Mouse (Mus musculus): Measurements from ENCODE around the gene Tm6sf1. TPM values are rescaled to one million over a fixed set of nuclear protein-coding genes. Genes with fewer than 3 reads are reported as not detected.

Gene Tm6sf1
- polyA plus RNA-seq, 1 experiment from 2014 or later: 10.4 TPM

DNA sequence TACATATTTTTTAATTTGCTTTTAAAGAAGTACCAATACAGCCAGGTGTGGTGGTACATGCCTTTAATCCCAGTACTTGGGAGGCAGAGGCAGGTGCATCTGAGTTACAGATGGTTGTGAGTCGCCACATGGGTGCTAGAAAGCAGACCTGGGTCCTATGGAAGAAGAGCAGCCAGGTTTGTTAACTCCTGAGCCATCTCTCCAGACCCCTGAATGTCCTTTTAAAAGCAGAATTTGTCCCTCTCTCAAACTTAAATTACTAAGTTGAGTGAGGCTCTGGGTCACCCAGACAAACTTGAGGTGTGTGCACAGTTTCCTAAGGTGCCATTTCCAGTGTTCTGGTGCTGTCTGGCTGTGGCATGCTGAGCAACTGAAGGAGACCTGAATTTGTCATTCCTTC, 3.1 kb upstream of the Tm6sf1 start, which contains the start of gene Gm10160:
TSS of gene Gm10160 (minus strand) at position 101 of the 400 bp plus-strand sequence.
- no peak within 1 kb of the TSS for H3K27ac ChIP-seq
- no peaks in the 10 kb centered on the region for H3K9me3 ChIP-seq (replicated peaks; ENCODE audit: low read length)
- H3K4me2 ChIP-seq (ENCODE audit: low read length): no peak within 1 kb of the TSS
- H3K27me3 ChIP-seq (ENCODE audit: insufficient read depth, low read length): no peaks in the 10 kb centered on the region
- DNase-seq (ENCODE audit: low spot score) (no peak), ATAC-seq (replicated peaks; ENCODE audit: low FRiP score, low read depth) (no peak)
- H3K36me3 ChIP-seq (ENCODE audit: insufficient read depth, low read length): no peaks in the 10 kb centered on the region
- H3K4me1 ChIP-seq (replicated peaks; ENCODE audit: insufficient read depth, low read length): peaks cover 6% of the 10 kb centered on the region; the same call in 1 of the 2 replicates
- no peak within 1 kb of the TSS for H3K9ac ChIP-seq (ENCODE audit: low read depth, low read length)
- no peak within 1 kb of the TSS for H3K4me3 ChIP-seq (replicated peaks; ENCODE audit: low read depth, low read length)
- WGBS: 78% methylated on average over 1 of the region's 1 CpGs
- no peak for TF ChIP-seq CTCF (IDR thresholded peaks at IDR 0.05; ENCODE audit: low read depth)

DNA sequence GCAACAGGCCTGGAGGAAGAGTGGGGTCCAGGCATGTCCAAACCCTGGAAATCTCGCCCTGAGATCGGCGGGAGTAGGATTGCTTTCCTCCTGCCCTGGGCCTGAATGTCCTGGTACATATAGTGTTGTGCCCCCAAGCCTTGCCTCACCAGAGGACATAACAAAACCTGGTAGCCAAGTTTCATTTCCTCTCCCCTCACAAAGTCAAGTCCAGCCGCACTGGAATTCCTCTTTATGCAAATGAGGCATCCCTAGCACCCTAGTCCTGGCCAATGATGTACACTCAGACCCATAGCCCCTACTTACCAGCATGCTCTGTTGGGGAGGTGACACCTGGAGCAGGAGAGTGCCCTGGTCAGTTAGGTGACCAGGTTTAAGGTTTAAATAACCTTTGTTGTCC, 2.6 kb upstream of the Tm6sf1 start:
- TF ChIP-seq CTCF (IDR thresholded peaks at IDR 0.05; ENCODE audit: low read depth): no peak
- Histone ChIP-seq H3K36me3 (ENCODE audit: insufficient read depth, low read length) (no peaks in the 10 kb centered on the region), H3K27me3 (ENCODE audit: insufficient read depth, low read length) (no peaks in the 10 kb centered on the region), H3K4me1 (replicated peaks; ENCODE audit: insufficient read depth, low read length) (peaks cover 6% of the 10 kb centered on the region; the same call in 1 of the 2 replicates), H3K9ac (ENCODE audit: low read depth, low read length) (no peak overlapping the region), H3K4me3 (replicated peaks; ENCODE audit: low read depth, low read length) (no peak overlapping the region), H3K4me2 (ENCODE audit: low read length) (no peak overlapping the region), H3K27ac (no peak overlapping the region), H3K9me3 (replicated peaks; ENCODE audit: low read length) (no peaks in the 10 kb centered on the region)
- 72% methylated on average over 4 of the region's 4 CpGs for WGBS
- ATAC-seq (replicated peaks; ENCODE audit: low FRiP score, low read depth) (no peak), DNase-seq (ENCODE audit: low spot score) (no peak)

DNA sequence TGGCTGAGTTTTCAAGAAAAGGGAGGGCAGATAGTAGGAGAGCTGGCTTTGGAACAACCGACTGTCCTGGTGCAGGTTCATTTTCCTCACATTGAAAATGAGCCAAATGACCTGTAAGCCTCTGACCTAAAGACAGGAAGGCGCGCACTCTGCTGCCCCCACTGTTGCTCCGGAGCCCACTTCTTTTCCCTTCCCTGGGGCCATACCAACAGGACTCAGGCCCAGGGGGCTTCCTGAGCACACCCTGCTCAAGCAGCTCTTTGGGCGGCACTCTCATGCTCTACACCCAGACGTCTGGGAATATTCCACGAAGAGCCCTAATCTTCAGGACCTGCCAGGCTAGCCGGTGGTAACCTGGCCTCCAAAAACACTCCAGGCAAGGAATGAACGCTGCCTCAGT, 565 bp upstream of the Tm6sf1 start:
- peaks cover 6% of the 10 kb centered on the region; the same call in 1 of the 2 replicates for H3K4me1 ChIP-seq (replicated peaks; ENCODE audit: insufficient read depth, low read length)
- H3K36me3 ChIP-seq (ENCODE audit: insufficient read depth, low read length): no peaks in the 10 kb centered on the region
- H3K9me3 ChIP-seq (replicated peaks; ENCODE audit: low read length): no peaks in the 10 kb centered on the region
- WGBS: 7% methylated on average over 9 of the region's 9 CpGs
- peak overlapping the region; percentile 98 for H3K4me2 ChIP-seq (ENCODE audit: low read length)
- H3K27ac ChIP-seq: no peak overlapping the region
- no peak overlapping the region for H3K9ac ChIP-seq (ENCODE audit: low read depth, low read length)
- no peak for ATAC-seq (replicated peaks; ENCODE audit: low FRiP score, low read depth)
- no peak for DNase-seq (ENCODE audit: low spot score)
- no peak for TF ChIP-seq CTCF (IDR thresholded peaks at IDR 0.05; ENCODE audit: low read depth)
- H3K4me3 ChIP-seq (replicated peaks; ENCODE audit: low read depth, low read length): no peak overlapping the region
- H3K27me3 ChIP-seq (ENCODE audit: insufficient read depth, low read length): no peaks in the 10 kb centered on the region

DNA sequence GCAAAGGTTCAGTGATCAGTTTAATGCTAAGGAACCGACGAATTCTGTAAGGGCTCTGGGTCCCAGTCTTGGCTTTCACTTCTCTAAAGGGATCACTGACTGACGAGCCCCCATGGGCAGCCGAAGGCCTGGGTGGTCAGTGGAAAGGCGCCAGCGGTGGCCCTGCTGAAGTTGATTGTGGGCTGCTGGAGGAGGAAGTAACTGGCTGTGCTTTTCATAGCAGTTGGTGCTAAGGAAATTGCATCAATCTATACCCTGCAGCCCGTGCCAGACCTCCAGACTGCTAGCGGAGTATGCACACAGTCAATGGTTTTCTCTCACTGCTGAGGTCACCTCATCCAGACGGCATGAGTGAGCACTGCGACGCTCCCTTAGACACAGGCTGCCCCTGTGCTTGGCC, 1.3 kb downstream of the Tm6sf1 start:
- Histone ChIP-seq H3K27ac (0 out of 2 replicates have a peak overlapping the region, but pooled peaks have one; percentile 6), H3K9ac (ENCODE audit: low read depth, low read length) (0 out of 2 replicates have a peak overlapping the region, but pooled peaks have one; percentile 1), H3K9me3 (replicated peaks; ENCODE audit: low read length) (no peaks in the 10 kb centered on the region), H3K4me1 (replicated peaks; ENCODE audit: insufficient read depth, low read length) (peaks cover 6% of the 10 kb centered on the region; the same call in 1 of the 2 replicates), H3K36me3 (ENCODE audit: insufficient read depth, low read length) (no peaks in the 10 kb centered on the region), H3K27me3 (ENCODE audit: insufficient read depth, low read length) (no peaks in the 10 kb centered on the region), H3K4me3 (replicated peaks; ENCODE audit: low read depth, low read length) (peak overlapping the region; percentile 58), H3K4me2 (ENCODE audit: low read length) (peak overlapping the region; percentile 98)
- ATAC-seq (replicated peaks; ENCODE audit: low FRiP score, low read depth): no peak
- no peak for TF ChIP-seq CTCF (IDR thresholded peaks at IDR 0.05; ENCODE audit: low read depth)
- WGBS: 35% methylated on average over 11 of the region's 11 CpGs
- peak; percentile 21 for DNase-seq (ENCODE audit: low spot score)

DNA sequence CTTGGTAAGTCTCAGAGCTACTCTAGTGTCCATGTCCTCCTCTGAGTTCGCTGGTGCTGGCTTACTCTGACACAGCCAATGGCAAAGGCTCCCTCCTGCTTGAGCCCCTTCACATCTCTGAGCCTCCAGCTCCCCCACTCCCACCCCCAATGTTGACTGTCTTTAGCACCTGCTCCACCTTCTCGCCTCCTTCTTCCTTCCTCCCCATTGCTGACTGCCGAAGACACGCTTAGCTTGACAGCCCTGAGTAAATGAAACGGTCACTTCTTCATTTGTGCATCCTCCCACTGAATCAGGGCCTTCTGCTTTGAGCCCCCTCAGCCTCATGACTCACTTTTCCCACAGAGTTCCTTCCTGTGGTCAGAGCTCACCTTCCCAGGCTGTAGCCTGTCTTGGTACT, 2.2 kb downstream of the Tm6sf1 start:
- H3K27me3 ChIP-seq (ENCODE audit: insufficient read depth, low read length): no peaks in the 10 kb centered on the region
- no peak for DNase-seq (ENCODE audit: low spot score)
- TF ChIP-seq CTCF (IDR thresholded peaks at IDR 0.05; ENCODE audit: low read depth): no peak
- peaks cover 6% of the 10 kb centered on the region; the same call in 1 of the 2 replicates for H3K4me1 ChIP-seq (replicated peaks; ENCODE audit: insufficient read depth, low read length)
- no peak overlapping the region for H3K27ac ChIP-seq
- no peak overlapping the region for H3K9ac ChIP-seq (ENCODE audit: low read depth, low read length)
- 49% methylated on average over 5 of the region's 5 CpGs for WGBS
- H3K4me2 ChIP-seq (ENCODE audit: low read length): no peak overlapping the region
- H3K9me3 ChIP-seq (replicated peaks; ENCODE audit: low read length): no peaks in the 10 kb centered on the region
- no peak for ATAC-seq (replicated peaks; ENCODE audit: low FRiP score, low read depth)
- H3K4me3 ChIP-seq (replicated peaks; ENCODE audit: low read depth, low read length): no peak overlapping the region
- no peaks in the 10 kb centered on the region for H3K36me3 ChIP-seq (ENCODE audit: insufficient read depth, low read length)

DNA sequence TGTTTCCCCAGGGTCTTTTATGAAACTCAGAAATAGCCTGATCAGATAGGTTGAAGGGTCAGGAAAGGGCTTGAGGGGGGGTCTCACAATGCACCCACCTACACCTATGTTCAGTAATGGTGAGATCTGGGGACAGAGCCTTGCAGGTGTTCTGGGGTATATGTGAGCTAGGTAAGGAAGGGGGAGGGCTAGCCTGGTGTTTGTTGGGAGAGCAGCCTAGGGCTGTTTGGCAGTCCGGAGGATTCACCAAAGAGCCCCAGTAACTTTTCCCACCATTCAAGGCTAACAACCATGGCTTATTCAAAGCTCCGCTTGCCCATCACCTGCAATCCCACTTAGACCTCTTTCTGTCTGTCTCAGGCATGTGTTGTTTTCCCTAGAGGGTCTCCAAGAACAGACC, 2.7 kb downstream of the Tm6sf1 start:
- no peak for DNase-seq (ENCODE audit: low spot score)
- 83% methylated on average over 2 of the region's 2 CpGs for WGBS
- Histone ChIP-seq H3K9me3 (replicated peaks; ENCODE audit: low read length) (no peaks in the 10 kb centered on the region), H3K9ac (ENCODE audit: low read depth, low read length) (no peak overlapping the region), H3K4me2 (ENCODE audit: low read length) (no peak overlapping the region), H3K4me3 (replicated peaks; ENCODE audit: low read depth, low read length) (no peak overlapping the region), H3K4me1 (replicated peaks; ENCODE audit: insufficient read depth, low read length) (peaks cover 6% of the 10 kb centered on the region; the same call in 1 of the 2 replicates), H3K27me3 (ENCODE audit: insufficient read depth, low read length) (no peaks in the 10 kb centered on the region), H3K27ac (no peak overlapping the region), H3K36me3 (ENCODE audit: insufficient read depth, low read length) (no peaks in the 10 kb centered on the region)
- ATAC-seq (replicated peaks; ENCODE audit: low FRiP score, low read depth): no peak
- no peak for TF ChIP-seq CTCF (IDR thresholded peaks at IDR 0.05; ENCODE audit: low read depth)

DNA sequence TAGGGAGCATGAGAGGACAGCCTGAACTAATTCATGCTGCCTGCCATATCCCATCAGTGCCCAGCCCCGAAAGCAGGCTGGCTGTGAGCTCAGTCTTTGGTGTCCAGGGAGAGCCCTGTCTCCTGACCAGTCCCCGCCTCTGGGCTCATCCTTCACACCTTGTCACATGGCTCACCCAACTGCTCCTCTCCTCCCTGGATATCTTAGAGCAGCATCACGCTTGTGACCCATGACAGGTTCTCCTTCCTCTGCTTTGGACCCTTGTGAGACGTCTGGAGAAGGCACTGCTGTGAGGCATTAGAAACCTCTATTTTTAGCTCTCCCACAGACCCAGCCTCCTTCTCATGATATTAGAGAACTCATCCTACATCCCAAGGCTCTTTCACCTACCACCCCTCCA, 3.1 kb downstream of the Tm6sf1 start:
- Histone ChIP-seq H3K4me3 (replicated peaks; ENCODE audit: low read depth, low read length) (no peak overlapping the region), H3K9ac (ENCODE audit: low read depth, low read length) (no peak overlapping the region), H3K4me1 (replicated peaks; ENCODE audit: insufficient read depth, low read length) (peaks cover 6% of the 10 kb centered on the region; the same call in 1 of the 2 replicates), H3K4me2 (ENCODE audit: low read length) (no peak overlapping the region), H3K9me3 (replicated peaks; ENCODE audit: low read length) (no peaks in the 10 kb centered on the region), H3K36me3 (ENCODE audit: insufficient read depth, low read length) (no peaks in the 10 kb centered on the region), H3K27me3 (ENCODE audit: insufficient read depth, low read length) (no peaks in the 10 kb centered on the region), H3K27ac (no peak overlapping the region)
- TF ChIP-seq CTCF (IDR thresholded peaks at IDR 0.05; ENCODE audit: low read depth): no peak
- DNase-seq (ENCODE audit: low spot score) (no peak), ATAC-seq (replicated peaks; ENCODE audit: low FRiP score, low read depth) (no peak)
- 79% methylated on average over 4 of the region's 4 CpGs for WGBS
